Mouse (Mus musculus): Measurements from ENCODE around the gene Lpo.

GRCm38 (mm10) chr11:87808236-87808635 lies 19.9 kb downstream of the Lpo start:
- TF ChIP-seq HCFC1 (IDR thresholded peaks at IDR 0.05; ENCODE audit: borderline replicate concordance, insufficient read depth, low read length) = no peak
- no peak for TF ChIP-seq ZNF384 (IDR thresholded peaks at IDR 0.05; ENCODE audit: low read depth, low read length)
- TF ChIP-seq ZC3H11A (IDR thresholded peaks at IDR 0.05; ENCODE audit: borderline replicate concordance, low read depth, low read length) = no peak
